8 mouse cellular contexts compared by ENCODE assay signal in genomic region chr17:47762518-47763340, GRCm38 (mm10). TPM values are rescaled to one million over a fixed set of nuclear protein-coding genes. Genes with fewer than 3 reads are reported as not detected.
DNase-seq lines count a peak whose midpoint lies in the region; ATAC-seq and TF ChIP-seq lines count a peak whose summit lies in the region.

No protein-coding gene starts in this region.

- no peak overlapping the region for H3K4me2 ChIP-seq in midbrain, embryonic 16.5 days (ENCODE audit: low read length)

- no peaks in the 10 kb centered on the region for H3K9me3 ChIP-seq in midbrain, embryonic 16.5 days (replicated peaks; ENCODE audit: control insufficient read depth, low read length, poor library complexity, severe bottlenecking)

- no peaks in the 10 kb centered on the region for H3K27me3 ChIP-seq in heart, adult 2 months (ENCODE audit: control insufficient read depth, insufficient read depth, low read length)
- no peaks in the 10 kb centered on the region for H3K27me3 ChIP-seq in midbrain, embryonic 16.5 days (ENCODE audit: control insufficient read depth, insufficient read depth, low read depth, low read length)

- intact Hi-C loops in heart, adult 2 months (cut with DNase I): no loop called here
- intact Hi-C loops in left cerebral cortex, postnatal 36 days (cut with DNase I): no loop called here

- no peak for TF ChIP-seq CTCF in cortical plate, adult 2 months (IDR thresholded peaks at IDR 0.05; ENCODE audit: extremely low read depth, insufficient read depth, low read length)
- TF ChIP-seq CTCF in heart, adult 2 months (IDR thresholded peaks at IDR 0.05): no peak

- 0 out of 2 replicates have a peak, but pooled peaks have one; percentile 14 for TF ChIP-seq EP300 in heart, adult 2 months (IDR thresholded peaks at IDR 0.05; ENCODE audit: insufficient read depth, low read depth, low read length)

- H3K79me2 ChIP-seq in heart, adult 2 months (replicated peaks; ENCODE audit: control insufficient read depth, insufficient read depth, low read length): peaks cover 5% of the 10 kb centered on the region

- WGBS in heart, adult 2 months: 25% methylated on average over 13 of the region's 13 CpGs
- WGBS in midbrain, embryonic 16.5 days: 67% methylated on average over 13 of the region's 13 CpGs

- DNase-seq in adrenal gland, postnatal 36 days: peak; percentile 59 to 70
- peak; percentile 77 to 88 for DNase-seq in heart, adult 2 months
- peak; percentile 53 to 56 for DNase-seq in kidney, adult 8-10 months
- DNase-seq in left cerebral cortex, postnatal 36 days (ENCODE audit: low spot score in 2 of 2): peak; percentile 57 to 68
- DNase-seq in B cell, adult 2 months: no peak
- DNase-seq in natural killer cell, adult 2 months (ENCODE audit: low spot score in 2 of 2): no peak

- ATAC-seq in midbrain, embryonic 16.5 days: peak; percentile 92

- H3K4me1 ChIP-seq in cortical plate, adult 2 months (ENCODE audit: control insufficient read depth, insufficient read depth, low read length): peaks cover 9% of the 10 kb centered on the region
- peaks cover 40% of the 10 kb centered on the region for H3K4me1 ChIP-seq in heart, adult 2 months (ENCODE audit: control insufficient read depth, insufficient read depth, low read length)
- peaks cover 2% of the 10 kb centered on the region; the same call in 1 of the 2 replicates for H3K4me1 ChIP-seq in midbrain, embryonic 16.5 days (ENCODE audit: control insufficient read depth, insufficient read depth, low read length)

- peak overlapping the region; percentile 29 for H3K9ac ChIP-seq in heart, adult 2 months (ENCODE audit: low read depth, low read length)
- no peak overlapping the region for H3K9ac ChIP-seq in midbrain, embryonic 16.5 days (ENCODE audit: low read depth, low read length)

- peak overlapping the region; percentile 95 for H3K27ac ChIP-seq in cortical plate, adult 2 months (ENCODE audit: insufficient read depth, low read length)
- H3K27ac ChIP-seq in heart, adult 2 months: peak overlapping the region; percentile 87
- H3K27ac ChIP-seq in midbrain, embryonic 16.5 days (ENCODE audit: low read length): peak overlapping the region; percentile 62; the same call in 1 of the 2 replicates

- no peak for TF ChIP-seq POLR2A in cortical plate, adult 2 months (IDR thresholded peaks at IDR 0.05; ENCODE audit: extremely low read depth, insufficient read depth, low read length)
- no peak for TF ChIP-seq POLR2A in heart, adult 2 months (IDR thresholded peaks at IDR 0.05; ENCODE audit: insufficient read depth, low read depth, low read length)

- H3K36me3 ChIP-seq in heart, adult 2 months (ENCODE audit: control insufficient read depth, insufficient read depth, low read length): no peaks in the 10 kb centered on the region
- no peaks in the 10 kb centered on the region for H3K36me3 ChIP-seq in midbrain, embryonic 16.5 days (ENCODE audit: control insufficient read depth, insufficient read depth, low read length)

- no peak overlapping the region for H3K4me3 ChIP-seq in cortical plate, adult 2 months (ENCODE audit: insufficient read depth, low read length)
- H3K4me3 ChIP-seq in heart, adult 2 months: no peak overlapping the region
- H3K4me3 ChIP-seq in midbrain, embryonic 16.5 days (ENCODE audit: low read depth, low read length): no peak overlapping the region

RNA-seq across cellular contexts. Expression of gene Tfeb, which starts 25.9 kb away (rescaled TPM):
- 10 to 100 TPM; 18.6 to 18.9 TPM for total RNA-seq in adrenal gland, postnatal 36 days (2021)
- polyA plus RNA-seq in cortical plate, adult 2 months (2012; rRNA removed): 11.1 and 11.4 TPM in 2 replicates
- total RNA-seq in heart, adult 2 months (2021): 10 to 100 TPM; 36.8 to 42.7 TPM
- polyA plus RNA-seq in heart, adult 2 months (2012; rRNA removed): 33.5 and 35.1 TPM in 2 replicates
- total RNA-seq in left cerebral cortex, postnatal 36 days (2021): 10 to 100 TPM; 10.6 to 12.0 TPM
- polyA plus RNA-seq in midbrain, embryonic 16.5 days (2015; fragmentation: Nextera tagmentation; extraction: Ambion mirVana): 2.9 and 3.0 TPM in 2 replicates

RNA-seq across cellular contexts. Expression of gene Pgc, which starts 36.1 kb away (rescaled TPM):
- total RNA-seq in adrenal gland, postnatal 36 days (2021): not detected
- polyA plus RNA-seq in cortical plate, adult 2 months (2012; rRNA removed): not detected in 2 replicates
- total RNA-seq in heart, adult 2 months (2021): not detected
- polyA plus RNA-seq in heart, adult 2 months (2012; rRNA removed): 0.59 TPM in 2 replicates
- total RNA-seq in left cerebral cortex, postnatal 36 days (2021): not detected
- polyA plus RNA-seq in midbrain, embryonic 16.5 days (2015; fragmentation: Nextera tagmentation; extraction: Ambion mirVana): 0.13 TPM in 1 of 2 replicates, not detected in the other

Comparison
In these comparisons a context has a peak if more than half of its experiments do, and no peak if none do; other contexts are left out.
1. DNase-seq: peak in adrenal gland, postnatal 36 days (2 of 2), heart, adult 2 months (2 of 2), kidney, adult 8-10 months (2 of 2) and left cerebral cortex, postnatal 36 days (2 of 2); none in B cell, adult 2 months (0 of 2) and natural killer cell, adult 2 months (0 of 2).
2. Peak in every context shown above with its lines, with median percentiles within 50 percentile points of each other: H3K27ac ChIP-seq.